Mouse (Mus musculus): ENCODE measurements around the gene Mapk11. TPM values are rescaled to one million over a fixed set of nuclear protein-coding genes. Genes with fewer than 3 reads are reported as not detected.

Mapk11 gene
- total and polyA plus RNA-seq, 3 experiments, result 0.04 TPM; not detected in 1

GRCm38 (mm10) chr15:89177576-89178259 lies 28.3 kb upstream of the Mapk11 start:
- Histone ChIP-seq H3K4me3 (ENCODE audit: control insufficient read depth in 1 of 2, insufficient read depth in 1 of 2, low read depth in 2 of 2, low read length in 2 of 2) (no peak overlapping the region), H3K79me2 (ENCODE audit: control insufficient read depth, insufficient read depth, low read length, poor library complexity) (no peaks in the 10 kb centered on the region), H3K9ac (ENCODE audit: control insufficient read depth, low read depth, low read length, poor library complexity, severe bottlenecking) (peak overlapping the region; percentile 37), H3K9me3 (replicated peaks; ENCODE audit: insufficient read depth, low read length) (no peaks in the 10 kb centered on the region), H3K27ac (ENCODE audit: control insufficient read depth, low read depth, low read length) (no peak overlapping the region), H3K36me3 (ENCODE audit: control insufficient read depth in 1 of 2, insufficient read depth in 2 of 2, low read length in 2 of 2) (peaks cover 0 to 11% of the 10 kb centered on the region in 2 experiments; a peak in 2 of 4 replicates), H3K4me1 (ENCODE audit: control insufficient read depth in 1 of 2, insufficient read depth in 2 of 2, low read length in 2 of 2) (peaks cover 4 to 16% of the 10 kb centered on the region in 2 experiments; a peak in 3 of 4 replicates), H3K27me3 (ENCODE audit: control insufficient read depth in 1 of 2, insufficient read depth in 2 of 2, low read length in 2 of 2) (no peaks in the 10 kb centered on the region)
- DNase-seq (ENCODE audit: low read depth, low spot score), result peak; percentile 7
- TF ChIP-seq JUND (IDR thresholded peaks at IDR 0.05; ENCODE audit: low read depth, low read length) (no peak), CHD2 (IDR thresholded peaks at IDR 0.05; ENCODE audit: low read length) (no peak), UBTF (IDR thresholded peaks at IDR 0.05; ENCODE audit: borderline replicate concordance, insufficient read depth, low read depth, low read length) (no peak), SIN3A (IDR thresholded peaks at IDR 0.05; ENCODE audit: low read length) (no peak), E2F4 (IDR thresholded peaks at IDR 0.05; ENCODE audit: borderline replicate concordance, low read depth, low read length) (no peak)

DNA sequence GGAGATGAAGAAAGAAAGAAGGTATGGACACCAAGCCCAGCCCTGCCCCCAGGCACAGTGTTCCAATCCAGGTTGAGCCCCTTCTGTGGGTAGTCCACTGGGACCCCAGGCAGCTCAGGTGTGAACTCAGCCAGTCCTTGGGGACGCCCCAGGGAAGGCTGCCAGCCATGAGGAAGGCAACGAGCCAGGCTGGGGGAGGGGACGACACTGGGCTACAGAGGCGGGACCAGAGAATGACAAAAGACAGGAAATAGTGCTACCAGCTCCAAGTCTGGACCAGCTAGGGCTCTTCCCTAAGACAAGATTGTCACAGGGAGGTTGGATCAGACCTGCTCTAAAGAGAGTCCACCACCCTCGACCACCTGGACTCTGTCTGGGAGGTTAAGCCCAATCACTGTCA lies 27.7 kb upstream of the Mapk11 start:
- no peaks in the 10 kb centered on the region for H3K27me3 ChIP-seq (ENCODE audit: control insufficient read depth in 1 of 2, insufficient read depth in 2 of 2, low read length in 2 of 2)
- no peak for TF ChIP-seq GATA1 (IDR thresholded peaks at IDR 0.05; ENCODE audit: low read depth, low read length)
- TF ChIP-seq ZNF384 (IDR thresholded peaks at IDR 0.05; ENCODE audit: low read depth, low read length), result no peak
- no peak for TF ChIP-seq KAT2A (conservative IDR thresholded peaks at IDR 0.05; ENCODE audit: low read depth, low read length)
- TF ChIP-seq ETS1 (IDR thresholded peaks at IDR 0.05; ENCODE audit: low read depth, low read length), result no peak
- no peak for TF ChIP-seq HCFC1 (IDR thresholded peaks at IDR 0.05; ENCODE audit: low read depth, low read length)
- no peak for TF ChIP-seq CHD1 (IDR thresholded peaks at IDR 0.05; ENCODE audit: low read depth, low read length)
- TF ChIP-seq ZC3H11A (IDR thresholded peaks at IDR 0.05; ENCODE audit: low read depth, low read length), result no peak
- no peak; the same call in 1 of the 2 replicates for TF ChIP-seq TCF12 (IDR thresholded peaks at IDR 0.05; ENCODE audit: low read depth, low read length)
- no peak for TF ChIP-seq MAZ (IDR thresholded peaks at IDR 0.05; ENCODE audit: low read depth, low read length)
- no peak for TF ChIP-seq GABPA (IDR thresholded peaks at IDR 0.05; ENCODE audit: low read depth, low read length)
- TF ChIP-seq MAFK (IDR thresholded peaks at IDR 0.05; ENCODE audit: borderline replicate concordance, low read depth, low read length), result no peak
- DNase-seq (ENCODE audit: low read depth, low spot score), result peak; percentile 48
- no peaks in the 10 kb centered on the region for H3K79me2 ChIP-seq (ENCODE audit: control insufficient read depth, insufficient read depth, low read length, poor library complexity)
- H3K27ac ChIP-seq (ENCODE audit: control insufficient read depth, low read depth, low read length), result no peak overlapping the region
- H3K9me3 ChIP-seq (replicated peaks; ENCODE audit: insufficient read depth, low read length), result no peaks in the 10 kb centered on the region
- H3K4me3 ChIP-seq (ENCODE audit: control insufficient read depth in 1 of 2, insufficient read depth in 1 of 2, low read depth in 2 of 2, low read length in 2 of 2), result no peak overlapping the region
- peaks cover 4 to 16% of the 10 kb centered on the region in 2 experiments; a peak in 3 of 4 replicates for H3K4me1 ChIP-seq (ENCODE audit: control insufficient read depth in 1 of 2, insufficient read depth in 2 of 2, low read length in 2 of 2)
- peak overlapping the region; percentile 37 for H3K9ac ChIP-seq (ENCODE audit: control insufficient read depth, low read depth, low read length, poor library complexity, severe bottlenecking)
- peaks cover 0 to 11% of the 10 kb centered on the region in 2 experiments; a peak in 2 of 4 replicates for H3K36me3 ChIP-seq (ENCODE audit: control insufficient read depth in 1 of 2, insufficient read depth in 2 of 2, low read length in 2 of 2)

All from MEL (cell line).